Mouse (Mus musculus): Measurements from ENCODE around the gene Pxdn.

- TF ChIP-seq POLR2AphosphoS2 (IDR thresholded peaks at IDR 0.05; ENCODE audit: insufficient read length, low read depth) (no peak), MYOD1 (IDR thresholded peaks at IDR 0.05; ENCODE audit: control insufficient read depth in 1 of 3, insufficient read length in 2 of 3, low read depth in 2 of 3) (no peak), POLR2A (IDR thresholded peaks at IDR 0.05; ENCODE audit: insufficient read length, low read depth) (no peak), USF1 (IDR thresholded peaks at IDR 0.05; ENCODE audit: low read depth) (no peak), TCF3 (IDR thresholded peaks at IDR 0.05; ENCODE audit: insufficient read length, low read depth) (no peak), MYOG (IDR thresholded peaks at IDR 0.05; ENCODE audit: control insufficient read depth in 1 of 3, insufficient read depth in 1 of 3, insufficient read length in 2 of 3, low read depth in 2 of 3) (no peak), TCF12 (IDR thresholded peaks at IDR 0.05; ENCODE audit: insufficient read depth, poor library complexity, severe bottlenecking) (no peak), MAX (IDR thresholded peaks at IDR 0.05; ENCODE audit: low read depth) (no peak), REST (IDR thresholded peaks at IDR 0.05; ENCODE audit: insufficient read depth, insufficient read length) (no peak), CEBPB (IDR thresholded peaks at IDR 0.05; ENCODE audit: insufficient read depth, poor library complexity, severe bottlenecking) (no peak), E2F4 (IDR thresholded peaks at IDR 0.05; ENCODE audit: insufficient read depth) (no peak)
These were observed 64.5 kb downstream of the Pxdn start for GRCm38 (mm10) chr12:30001951-30002350.

Measured in myocyte (in vitro differentiated cells).